ENCODE assay signal across 8 mouse cellular contexts in the genomic region with DNA sequence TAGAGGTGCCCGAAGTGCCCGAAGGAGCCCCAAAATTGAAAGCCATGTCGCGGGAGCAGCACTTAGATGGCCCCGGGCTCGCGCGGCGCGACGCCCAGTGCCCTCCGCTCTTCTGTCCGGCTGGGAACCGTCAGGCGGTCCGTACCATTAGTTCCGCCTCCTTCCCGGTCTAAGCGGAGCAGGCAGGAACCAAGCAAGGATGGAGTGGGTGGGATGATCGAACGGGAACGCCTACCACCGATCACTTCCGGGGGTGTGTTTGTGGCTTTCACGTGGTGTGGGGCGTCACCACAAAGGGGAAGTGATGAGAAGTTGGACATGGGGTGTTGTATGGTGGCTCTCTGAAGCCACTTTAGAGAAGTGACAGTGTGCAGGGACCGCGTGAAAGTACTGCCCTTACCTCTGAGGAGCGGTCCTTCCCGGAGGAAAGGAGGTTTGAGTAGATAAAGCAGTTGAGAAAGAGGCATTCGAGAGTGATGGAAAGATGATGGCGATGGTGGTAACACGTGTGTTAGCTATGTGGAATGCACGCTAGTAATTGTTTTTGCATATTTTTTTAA. TPM values are rescaled to one million over a fixed set of nuclear protein-coding genes. Genes with fewer than 3 reads are reported as not detected.
DNase-seq lines count a peak whose midpoint lies in the region; ATAC-seq and TF ChIP-seq lines count a peak whose summit lies in the region.

A gene (minus strand): TSS at position 195 of the 560 bp plus-strand sequence.

- peak; percentile 87 for DNase-seq in G1E (ENCODE audit: low spot score)
- peak; percentile 93 to 97 for DNase-seq in cerebellum, adult 18-20 months
- peak; percentile 93 to 95 for DNase-seq in heart, postnatal 36 days
- DNase-seq in layer of hippocampus, adult 2 months (ENCODE audit: low spot score in 2 of 2) = peak; percentile 97 to 99
- peak; percentile 97 for DNase-seq in lung, embryonic 14.5 days
- peak; percentile 91 for DNase-seq in thymus, adult 2 months

- H3K27ac ChIP-seq in forebrain, embryonic 16.5 days (ENCODE audit: low read length) = peak within 1 kb of the TSS; percentile 89
- H3K27ac ChIP-seq in layer of hippocampus, adult 2 months = peak within 1 kb of the TSS; percentile 93
- H3K27ac ChIP-seq in lung, embryonic 14.5 days (ENCODE audit: low read depth) = peak within 1 kb of the TSS; percentile 90
- no peak within 1 kb of the TSS for H3K27ac ChIP-seq in olfactory bulb, adult 2 months (ENCODE audit: insufficient read depth, low read depth, low read length)
- H3K27ac ChIP-seq in thymus, adult 2 months (ENCODE audit: control insufficient read depth, insufficient read depth, low read length) = no peak within 1 kb of the TSS

- peak; percentile 72 for TF ChIP-seq POLR2A in olfactory bulb, adult 2 months (IDR thresholded peaks at IDR 0.05; ENCODE audit: insufficient read depth, low read depth, low read length)
- peak; percentile 55; the same call in 1 of the 2 replicates for TF ChIP-seq POLR2A in thymus, adult 2 months (IDR thresholded peaks at IDR 0.05; ENCODE audit: control insufficient read depth, extremely low read depth, insufficient read depth, low read length, poor library complexity)

- no peaks in the 10 kb centered on the region for H3K27me3 ChIP-seq in G1E (ENCODE audit: insufficient read depth, low read length)
- H3K27me3 ChIP-seq in forebrain, embryonic 16.5 days (replicated peaks; ENCODE audit: control insufficient read depth, insufficient read depth, low read length) = no peaks in the 10 kb centered on the region
- no peaks in the 10 kb centered on the region for H3K27me3 ChIP-seq in lung, embryonic 14.5 days (ENCODE audit: insufficient read depth, low read length)
- H3K27me3 ChIP-seq in thymus, adult 2 months (ENCODE audit: control insufficient read depth, insufficient read depth, low read length) = no peaks in the 10 kb centered on the region

- WGBS in forebrain, embryonic 16.5 days = under 1% methylated on average over 34 of the region's 34 CpGs
- WGBS in lung, embryonic 14.5 days = under 1% methylated on average over 34 of the region's 34 CpGs
- WGBS in olfactory bulb, adult 2 months = under 1% methylated on average over 34 of the region's 34 CpGs
- WGBS in thymus, adult 2 months = under 1% methylated on average over 34 of the region's 34 CpGs

- H3K4me1 ChIP-seq in G1E (ENCODE audit: insufficient read depth, low read depth, low read length) = peaks cover 45% of the 10 kb centered on the region
- H3K4me1 ChIP-seq in forebrain, embryonic 16.5 days (replicated peaks; ENCODE audit: control insufficient read depth, insufficient read depth, low read length) = peaks cover 23% of the 10 kb centered on the region
- peaks cover 4% of the 10 kb centered on the region for H3K4me1 ChIP-seq in lung, embryonic 14.5 days (ENCODE audit: insufficient read depth)
- H3K4me1 ChIP-seq in olfactory bulb, adult 2 months (ENCODE audit: control insufficient read depth, insufficient read depth, low read length) = no peaks in the 10 kb centered on the region
- H3K4me1 ChIP-seq in thymus, adult 2 months (replicated peaks; ENCODE audit: control insufficient read depth, insufficient read depth, low read length) = peaks cover 5% of the 10 kb centered on the region; the same call in 1 of the 2 replicates

- H3K4me3 ChIP-seq in G1E (ENCODE audit: low read depth, low read length) = peak within 1 kb of the TSS; percentile 92
- peak within 1 kb of the TSS; percentile 97 for H3K4me3 ChIP-seq in forebrain, embryonic 16.5 days (replicated peaks; ENCODE audit: low read length)
- H3K4me3 ChIP-seq in layer of hippocampus, adult 2 months = peak within 1 kb of the TSS; percentile 88
- H3K4me3 ChIP-seq in lung, embryonic 14.5 days (ENCODE audit: low read depth, low read length) = peak within 1 kb of the TSS; percentile 97
- H3K4me3 ChIP-seq in olfactory bulb, adult 2 months (ENCODE audit: insufficient read depth, low read depth, low read length) = peak within 1 kb of the TSS; percentile 78
- H3K4me3 ChIP-seq in thymus, adult 2 months (ENCODE audit: control insufficient read depth, insufficient read depth, low read length) = peak within 1 kb of the TSS; percentile 69

- intact Hi-C loops in heart, postnatal 36 days (cut with DNase I) = loop anchor here (2.0 kb wide), 1 partner anchor 70 kb away; no protein-coding TSS in a partner anchor

- H3K9ac ChIP-seq in forebrain, embryonic 16.5 days (replicated peaks; ENCODE audit: low read depth, low read length) = peak within 1 kb of the TSS; percentile 93
- H3K9ac ChIP-seq in lung, embryonic 14.5 days = peak within 1 kb of the TSS; percentile 96

- H3K9me3 ChIP-seq in G1E (replicated peaks) = no peaks in the 10 kb centered on the region
- H3K9me3 ChIP-seq in forebrain, embryonic 16.5 days (ENCODE audit: control insufficient read depth, low read length) = no peaks in the 10 kb centered on the region
- H3K9me3 ChIP-seq in lung, embryonic 14.5 days (ENCODE audit: low read depth, low read length) = no peaks in the 10 kb centered on the region

- peaks cover 19% of the 10 kb centered on the region for H3K36me3 ChIP-seq in G1E (replicated peaks)
- no peaks in the 10 kb centered on the region for H3K36me3 ChIP-seq in forebrain, embryonic 16.5 days (ENCODE audit: control insufficient read depth, insufficient read depth)
- no peaks in the 10 kb centered on the region for H3K36me3 ChIP-seq in lung, embryonic 14.5 days (ENCODE audit: insufficient read depth)
- peaks cover 5% of the 10 kb centered on the region; the same call in 1 of the 2 replicates for H3K36me3 ChIP-seq in thymus, adult 2 months (ENCODE audit: control insufficient read depth, insufficient read depth, low read length)

- no peak for TF ChIP-seq CTCF in G1E (IDR thresholded peaks at IDR 0.05; ENCODE audit: low read depth, low read length)
- TF ChIP-seq CTCF in layer of hippocampus, adult 2 months (conservative IDR thresholded peaks at IDR 0.05) = no peak
- TF ChIP-seq CTCF in lung, embryonic 14.5 days (IDR thresholded peaks at IDR 0.05; ENCODE audit: low read depth) = no peak
- peak; percentile 23; the same call in 1 of the 2 replicates for TF ChIP-seq CTCF in olfactory bulb, adult 2 months (IDR thresholded peaks at IDR 0.05; ENCODE audit: insufficient read depth, low read depth, low read length)
- TF ChIP-seq CTCF in thymus, adult 2 months (IDR thresholded peaks at IDR 0.05; ENCODE audit: borderline replicate concordance, control insufficient read depth, extremely low read depth, insufficient read depth, low read length, poor library complexity) = no peak

- peak; percentile 98 for ATAC-seq in G1E (ENCODE audit: extremely low read depth, insufficient number of reproducible peaks, low FRiP score, poor library complexity, severe bottlenecking)
- peak; percentile 100 for ATAC-seq in forebrain, embryonic 16.5 days
- peak; percentile 100 for ATAC-seq in lung, embryonic 14.5 days (ENCODE audit: insufficient read depth)

- peak within 1 kb of the TSS; percentile 85 for H3K4me2 ChIP-seq in forebrain, embryonic 16.5 days (ENCODE audit: low read length)
- peak within 1 kb of the TSS; percentile 86 for H3K4me2 ChIP-seq in lung, embryonic 14.5 days

RNA-seq across cellular contexts. Expression of the gene that starts here (rescaled TPM):
- total RNA-seq in G1E (2014; fragmentation: Nextera tagmentation) (97.6 and 119 TPM in 2 replicates), G1E (2017) (90.7 and 101 TPM in 2 replicates)
- 19.8 and 34.0 TPM in 2 replicates for polyA plus RNA-seq in G1E (2012)
- polyA plus RNA-seq in forebrain, embryonic 16.5 days (2015; fragmentation: Nextera tagmentation; extraction: Ambion mirVana) = 63.4 and 65.6 TPM in 2 replicates
- total RNA-seq in heart, postnatal 36 days (2021) = 10 to 100 TPM; 15.9 to 17.1 TPM
- 10 to 100 TPM; 32.1 to 32.2 TPM for total RNA-seq in layer of hippocampus, adult 2 months (2021)
- polyA plus RNA-seq in lung, embryonic 14.5 days (2014; fragmentation: Nextera tagmentation; extraction: Ambion mirVana) = 57.8 and 61.9 TPM in 2 replicates
- polyA plus RNA-seq in olfactory bulb, adult 2 months (2012; ENCODE audit: insufficient read depth, insufficient read length, low replicate concordance, missing spikeins) = not detected in 2 replicates
- polyA plus RNA-seq in thymus, adult 2 months (2012; rRNA removed) = 26.9 and 34.6 TPM in 2 replicates

Comparison
In these comparisons a context has a peak if more than half of its experiments do, and no peak if none do; other contexts are left out.
1. RNA of the gene that starts here (polyA plus RNA-seq): 63.4 to 65.6 TPM in forebrain, embryonic 16.5 days, 57.8 to 61.9 TPM in lung, embryonic 14.5 days, 19.8 to 34.0 TPM in G1E and 26.9 to 34.6 TPM in thymus, adult 2 months; not detected in olfactory bulb, adult 2 months; every median in the first group is over 10 times any median in the second.
2. H3K27ac ChIP-seq: peak in forebrain, embryonic 16.5 days (single experiment), layer of hippocampus, adult 2 months (single experiment) and lung, embryonic 14.5 days (single experiment); none in olfactory bulb, adult 2 months (single experiment) and thymus, adult 2 months (single experiment).
3. Peak in every context shown above with its lines, with median percentiles within 50 percentile points of each other: ATAC-seq, DNase-seq and H3K4me3 ChIP-seq.